Mouse (Mus musculus): ENCODE data around the gene Syt1. TPM values are rescaled to one million over a fixed set of nuclear protein-coding genes. Genes with fewer than 3 reads are reported as not detected.

Gene Syt1
- 0.50 TPM for polyA plus RNA-seq (2015; fragmentation: Illumina TruSeq; extraction: RNeasy Lipid Tissue Mini Kit (QIAGEN cat#74804); ENCODE audit: insufficient read depth, low read depth, low replicate concordance)

DNA sequence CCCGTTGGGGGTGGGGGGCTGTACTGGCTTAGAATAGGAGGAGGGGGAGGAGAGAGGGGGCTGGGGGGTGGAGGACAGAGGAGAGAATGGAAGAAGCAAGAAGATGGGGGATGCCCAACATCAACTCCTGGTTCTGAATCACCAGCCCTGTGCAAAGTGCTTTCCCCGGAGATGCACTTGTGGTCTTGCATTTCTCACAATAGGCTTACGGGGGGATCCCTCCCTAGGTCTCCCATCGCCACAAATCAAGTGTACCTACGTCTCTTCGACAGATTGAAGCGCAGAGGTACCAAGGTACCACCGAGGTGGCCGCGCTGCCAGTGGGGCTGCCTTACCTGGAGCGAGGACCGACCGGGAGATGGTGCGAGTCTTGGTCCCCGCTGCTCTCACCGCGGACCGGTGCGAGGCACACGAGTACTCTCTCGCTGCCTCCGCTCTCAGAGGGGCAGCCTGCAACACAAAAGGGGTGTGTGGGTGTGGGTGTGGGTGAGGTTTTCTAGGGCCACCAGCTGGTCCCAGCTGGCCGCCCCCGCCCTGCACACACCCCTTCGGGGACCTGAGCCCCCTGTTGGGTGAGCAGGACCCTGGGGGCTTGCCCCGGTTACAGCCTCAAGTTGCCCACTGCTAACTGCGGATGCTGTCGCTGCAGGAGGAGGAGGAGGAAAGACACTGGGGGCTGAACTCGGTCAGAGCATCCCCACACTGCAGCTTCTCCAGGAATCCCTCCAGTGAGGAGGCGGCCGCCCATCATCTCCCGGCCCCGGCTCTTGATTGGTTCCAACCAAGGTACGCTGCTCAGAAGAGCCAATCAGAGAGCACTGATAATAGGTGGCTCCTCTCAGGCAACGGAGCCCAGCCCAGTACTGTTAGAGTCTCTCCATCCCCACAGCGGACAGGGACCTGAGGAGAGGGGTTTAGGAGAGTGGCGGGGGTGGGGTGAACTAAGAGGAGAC is at the start of gene Syt1:
Gene Syt1 (minus strand): TSS at position 742 of the 953 bp plus-strand sequence.

DNA sequence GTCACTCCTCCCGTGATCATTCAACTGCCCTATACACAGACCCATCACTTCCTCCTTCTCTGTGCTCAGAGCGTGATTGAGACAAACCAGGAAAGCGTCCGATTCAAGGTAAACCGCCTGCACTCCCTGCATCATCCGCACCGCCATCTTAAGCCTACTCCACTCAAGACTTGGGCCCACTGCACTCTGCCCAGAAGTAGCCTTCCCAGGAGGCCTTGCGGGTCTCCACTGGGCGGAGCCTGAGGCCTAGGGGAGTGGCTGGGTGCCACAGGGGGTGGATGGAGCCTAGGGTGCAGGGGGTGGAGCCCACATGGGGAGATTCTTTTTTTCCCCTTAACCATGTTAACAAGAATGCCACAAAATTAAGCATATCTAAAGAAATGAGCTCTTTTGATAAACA is 310.8 kb downstream of the Syt1 start, which contains the start of gene Gm5136:
Gene Gm5136 (minus strand): TSS at position 215 of the 400 bp plus-strand sequence.

All from pancreas, adult 10 weeks (tissue).